Mouse (Mus musculus) G1E (cell line): Measurements from ENCODE around the gene Klf16. TPM values are rescaled to one million over a fixed set of nuclear protein-coding genes. Genes with fewer than 3 reads are reported as not detected.

Source experiments
- ATAC-seq: 2 replicates; pipeline ENCODE4 v1.8.0; 2016; ENCODE audit warnings: mild to moderate bottlenecking; ENCODE audit not compliant: insufficient number of reproducible peaks, poor library complexity, low FRiP score, severe bottlenecking; ENCODE audit errors: extremely low read depth
- DNase-seq: peaks from one replicate; pipeline ENCODE4 v3.0.0; 2012; ENCODE audit warnings: low spot score
- H3K27me3 ChIP-seq: 2 replicates; pipeline ENCODE4 v1.6.1; 2012; ENCODE audit warnings: mild to moderate bottlenecking, low read length, inconsistent platforms; ENCODE audit not compliant: insufficient read depth
- H3K36me3 ChIP-seq: replicated peaks from 2 replicates; pipeline ENCODE3; 2012; ENCODE audit warnings: mild to moderate bottlenecking, inconsistent platforms
- H3K4me1 ChIP-seq: 2 replicates; pipeline ENCODE4 v1.6.1; 2012; ENCODE audit warnings: low read depth, low read length, inconsistent platforms, mixed read lengths; ENCODE audit not compliant: insufficient read depth
- H3K4me3 ChIP-seq: 2 replicates; pipeline ENCODE4 v1.5.1; 2012; ENCODE audit warnings: low read depth, mild to moderate bottlenecking, inconsistent platforms, low read length, moderate library complexity, mixed read lengths
- H3K9me3 ChIP-seq: replicated peaks from 2 replicates; pipeline ENCODE4 v1.6.1; 2012; ENCODE audit warnings: inconsistent platforms
- CTCF ChIP-seq: IDR thresholded peaks from 2 replicates; pipeline ENCODE4 v1.5.1; 2012; ENCODE audit warnings: low read depth, low read length, inconsistent platforms, mixed read lengths
- GATA1 ChIP-seq: IDR thresholded peaks from 2 replicates; pipeline ENCODE4 v1.6.1; 2012; ENCODE audit warnings: borderline replicate concordance, low read length, inconsistent platforms, mixed read lengths
- GATA2 ChIP-seq: IDR thresholded peaks from 2 replicates; pipeline ENCODE4 v1.6.1; 2012; ENCODE audit warnings: low read depth, low read length, inconsistent platforms, borderline replicate concordance
- POLR2AphosphoS5 ChIP-seq: IDR thresholded peaks from 2 replicates; pipeline ENCODE4 v1.6.1; 2012; ENCODE audit warnings: low read depth, low read length, inconsistent platforms; ENCODE audit not compliant: insufficient replicate concordance
- TAL1 ChIP-seq: conservative IDR thresholded peaks from 2 replicates; pipeline ENCODE4 v1.6.1; 2012; ENCODE audit warnings: low read depth, low read length, inconsistent platforms, mixed read lengths
- polyA plus RNA-seq: library from polyadenylated mRNA; stranded (reverse); fragments of >175 nt; gene quantifications from 2 replicates; pipeline ENCODE4 v1.2.3, GENCODE M21; 2012
- total RNA-seq, 2 experiments: library from RNA; stranded (forward) in 1 of 2; stranded (reverse) in 1 of 2; fragments of 200-1000 nt in 1 of 2; fragments of >200 nt in 1 of 2; fragmentation: Nextera tagmentation in 1 of 2; gene quantifications; 2 replicates each; pipeline ENCODE4 v1.2.3; 2014 to 2017

Klf16 gene
- total and polyA plus RNA-seq, 3 experiments, result 6.1 to 105 (median 14.0) TPM

- no peaks in the 10 kb centered on the region for H3K27me3 ChIP-seq
- peak overlapping the region; percentile 70 for H3K4me3 ChIP-seq
- ATAC-seq (peak; percentile 9), DNase-seq (peak; percentile 75)
- H3K4me1 ChIP-seq, result peaks cover 97% of the 10 kb centered on the region
- TF ChIP-seq TAL1, result no peak
- TF ChIP-seq GATA1, result no peak
- TF ChIP-seq GATA2, result no peak
- no peak for TF ChIP-seq CTCF
- no peak for TF ChIP-seq POLR2AphosphoS5
- H3K36me3 ChIP-seq, result peaks cover 78% of the 10 kb centered on the region
- H3K9me3 ChIP-seq, result no peaks in the 10 kb centered on the region
Measured at GRCm38 (mm10) chr10:80570871-80571836, 6.0 kb downstream of the Klf16 start.

DNA sequence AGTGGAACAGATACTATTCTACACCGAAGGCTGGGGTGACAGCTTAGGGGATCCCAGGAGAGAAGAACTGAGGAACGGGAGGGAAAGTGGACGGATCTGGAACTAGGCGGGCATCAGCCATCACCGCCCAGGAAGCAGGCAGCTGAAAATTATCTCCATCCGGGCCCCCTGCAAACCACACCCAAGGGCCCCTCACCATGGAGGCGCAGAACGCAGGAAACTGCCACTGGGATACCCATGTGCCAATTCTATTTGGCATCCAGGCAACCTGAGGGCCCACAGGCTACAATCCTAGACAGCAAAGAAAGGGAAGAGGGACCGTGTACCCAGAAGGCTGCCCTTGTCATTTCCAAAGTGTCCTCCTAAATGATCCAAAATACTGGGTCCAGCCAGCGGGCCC is 6.7 kb downstream of the Klf16 start:
- peak overlapping the region; percentile 70 for H3K4me3 ChIP-seq
- TF ChIP-seq GATA1 (no peak), GATA2 (no peak), CTCF (no peak), POLR2AphosphoS5 (no peak), TAL1 (no peak)
- H3K36me3 ChIP-seq, result peaks cover 85% of the 10 kb centered on the region
- ATAC-seq (no peak), DNase-seq (no peak)
- no peaks in the 10 kb centered on the region for H3K27me3 ChIP-seq
- peaks cover 95% of the 10 kb centered on the region for H3K4me1 ChIP-seq
- H3K9me3 ChIP-seq, result no peaks in the 10 kb centered on the region

DNA sequence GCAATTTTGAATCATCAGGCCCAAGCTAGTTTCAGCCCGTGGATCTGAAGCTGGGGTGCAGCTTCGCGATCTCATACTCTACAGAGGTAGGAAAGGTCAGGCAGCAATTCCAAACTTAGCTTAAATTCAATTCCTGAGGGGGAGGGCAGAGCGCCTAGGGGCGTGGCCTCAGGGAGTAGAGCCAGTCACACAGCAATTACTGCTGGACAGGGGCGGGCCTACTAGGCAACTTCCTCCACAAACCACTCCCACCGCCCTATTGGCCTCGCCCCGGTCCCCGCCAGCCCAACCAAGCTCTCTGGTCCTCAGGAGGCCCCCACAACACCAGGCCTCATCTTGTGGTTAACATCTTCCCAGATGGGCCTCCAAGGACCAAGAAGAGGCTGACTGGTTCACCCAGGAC is 7.5 kb downstream of the Klf16 start:
- Histone ChIP-seq H3K9me3 (no peaks in the 10 kb centered on the region), H3K4me3 (peak overlapping the region; percentile 70), H3K36me3 (peaks cover 84% of the 10 kb centered on the region), H3K27me3 (no peaks in the 10 kb centered on the region), H3K4me1 (peaks cover 87% of the 10 kb centered on the region)
- DNase-seq (peak; percentile 91), ATAC-seq (peak; percentile 84)
- TF ChIP-seq CTCF (no peak), TAL1 (0 out of 2 replicates have a peak, but pooled peaks have one; percentile 8)

DNA sequence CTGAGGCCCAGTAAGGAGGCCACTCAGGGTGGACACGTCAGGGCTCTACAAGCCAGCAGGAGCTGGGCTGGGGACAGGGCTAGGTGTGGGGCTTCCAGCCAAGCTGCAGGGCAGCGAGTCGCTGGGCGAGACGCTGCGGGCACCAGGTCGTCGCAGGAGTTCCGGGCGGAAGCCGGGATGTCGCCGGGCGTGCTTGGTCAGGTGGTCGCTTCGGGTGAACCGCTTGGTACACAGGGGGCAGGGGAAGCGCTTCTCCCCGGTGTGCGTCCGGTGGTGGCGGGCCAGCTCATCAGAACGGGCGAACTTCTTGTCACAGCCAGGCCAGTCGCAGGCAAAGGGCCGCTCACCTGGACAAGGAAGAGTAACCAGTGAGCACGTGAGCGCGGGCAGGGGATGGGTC is 8.2 kb downstream of the Klf16 start:
- H3K36me3 ChIP-seq, result peaks cover 84% of the 10 kb centered on the region
- no peak for TF ChIP-seq CTCF
- no peak for TF ChIP-seq GATA2
- no peak for TF ChIP-seq GATA1
- TF ChIP-seq POLR2AphosphoS5, result no peak
- TF ChIP-seq TAL1, result no peak

DNA sequence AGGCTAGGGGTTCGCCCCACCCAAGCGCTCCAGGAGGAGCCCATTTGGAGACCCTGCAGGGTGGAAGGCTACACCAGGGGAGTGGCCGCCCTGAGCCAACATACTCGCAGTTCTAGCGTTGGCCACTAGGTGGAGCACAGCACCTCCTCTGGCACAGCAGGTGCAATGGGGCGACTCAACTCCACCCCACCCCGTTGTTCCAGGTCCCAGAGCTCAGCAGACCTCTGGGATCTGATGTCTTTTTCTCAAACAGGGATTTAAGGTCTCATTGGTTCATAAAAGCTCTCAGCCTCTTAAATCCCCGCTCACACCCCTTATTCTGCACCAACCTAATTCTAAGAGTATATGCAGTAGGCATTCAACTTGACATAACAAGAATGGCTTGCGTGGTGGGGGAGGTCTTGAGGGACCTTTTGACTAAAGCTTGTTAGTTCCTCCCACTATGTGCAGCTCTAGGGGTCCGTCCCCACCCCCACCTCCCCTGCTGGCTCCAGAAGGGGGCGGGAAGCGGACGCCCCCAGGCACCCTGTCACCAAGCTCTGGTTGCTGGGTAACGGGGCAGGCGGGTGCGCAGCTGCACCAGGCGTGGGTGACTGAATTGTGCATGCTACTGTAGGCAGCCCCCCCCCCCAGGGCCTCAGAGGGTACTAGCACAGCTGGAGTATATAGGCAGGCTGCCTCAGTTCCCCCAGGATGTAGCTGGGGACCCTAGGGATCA is 10.6 kb downstream of the Klf16 start:
- Histone ChIP-seq H3K9me3 (no peaks in the 10 kb centered on the region), H3K4me1 (peaks cover 65% of the 10 kb centered on the region), H3K27me3 (no peaks in the 10 kb centered on the region), H3K36me3 (peaks cover 69% of the 10 kb centered on the region), H3K4me3 (peak overlapping the region; percentile 36; the same call in 1 of the 2 replicates)
- no peak for ATAC-seq
- peak; percentile 79 for DNase-seq
- TF ChIP-seq GATA1, result no peak
- no peak for TF ChIP-seq TAL1
- no peak for TF ChIP-seq GATA2
- TF ChIP-seq CTCF, result peak; percentile 96
- TF ChIP-seq POLR2AphosphoS5, result no peak

More for the DNA sequence above, 8.2 kb downstream of the Klf16 start:
- Histone ChIP-seq H3K9me3 (no peaks in the 10 kb centered on the region), H3K27me3 (no peaks in the 10 kb centered on the region), H3K4me3 (peak overlapping the region; percentile 70), H3K4me1 (peaks cover 80% of the 10 kb centered on the region)
- DNase-seq (no peak), ATAC-seq (no peak)

DNA sequence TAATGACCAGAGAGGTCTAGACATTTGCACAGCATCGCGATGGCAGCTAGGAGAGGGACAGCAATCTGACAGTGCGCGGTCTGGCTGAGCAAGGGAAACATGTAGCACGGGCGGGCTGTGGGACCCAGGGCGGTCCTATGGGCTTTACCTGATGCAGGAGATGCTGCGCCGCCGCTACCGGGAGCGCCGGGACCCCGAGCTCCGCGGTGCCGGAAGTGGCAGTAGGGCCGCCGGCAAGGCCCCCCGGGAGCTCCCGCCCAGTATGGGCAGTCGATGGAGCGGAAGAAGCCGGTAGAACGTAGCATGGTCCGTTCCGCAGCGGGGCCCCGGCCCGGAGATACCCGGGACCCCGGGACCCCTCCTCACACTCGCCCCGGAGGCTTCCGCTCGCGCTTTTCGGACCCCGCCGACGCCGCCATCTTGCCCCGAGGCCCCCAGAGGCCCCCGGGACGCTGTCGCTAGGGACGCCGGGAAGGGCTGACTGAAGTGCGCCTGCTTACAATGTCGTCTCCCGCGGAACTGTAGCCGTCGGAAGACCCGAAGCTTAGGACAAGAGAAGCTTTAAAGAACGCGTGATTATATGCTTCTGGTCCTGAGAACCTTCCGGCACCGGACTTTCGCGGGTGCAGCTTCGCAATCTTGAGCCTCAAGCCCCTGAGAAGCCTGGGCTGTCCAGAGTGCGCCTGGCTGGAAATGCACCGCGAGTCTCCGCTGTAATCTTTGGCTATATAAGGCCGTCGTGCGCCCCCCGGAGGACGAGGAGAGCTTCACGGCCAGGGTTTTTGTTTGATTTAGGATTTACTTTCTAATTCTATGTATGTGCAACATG is 15.8 kb downstream of the Klf16 start, which contains the start of gene Rexo1:
Gene Rexo1, minus strand, starts transcription at position 445 of the 829 bp plus-strand sequence.
- no peaks in the 10 kb centered on the region for H3K27me3 ChIP-seq
- peaks cover 68% of the 10 kb centered on the region for H3K36me3 ChIP-seq
- no peak for TF ChIP-seq GATA1
- no peak for TF ChIP-seq TAL1
- no peak for TF ChIP-seq GATA2
- TF ChIP-seq POLR2AphosphoS5, result no peak
- TF ChIP-seq CTCF, result 0 out of 2 replicates have a peak, but pooled peaks have one; percentile 38
- no peaks in the 10 kb centered on the region for H3K9me3 ChIP-seq
- peak within 1 kb of the TSS; percentile 92 for H3K4me3 ChIP-seq
- peaks cover 56% of the 10 kb centered on the region for H3K4me1 ChIP-seq
- peak; percentile 71; the same call in 1 of the 2 replicates for ATAC-seq
- peak; percentile 92 for DNase-seq
